Mouse (Mus musculus) E14TG2a.4 (cell line): ENCODE measurements around the gene Hesx1.

Source experiments
- H3K27me3 ChIP-seq: 2 replicates; pipeline ENCODE4 v1.6.1; 2014; ENCODE audit warnings: low read length, control low read depth; ENCODE audit not compliant: insufficient read depth
- H3K36me3 ChIP-seq: 2 replicates; pipeline ENCODE4 v1.6.1; 2014; ENCODE audit warnings: low read length, control low read depth; ENCODE audit not compliant: insufficient read depth
- H3K4me1 ChIP-seq: replicated peaks from 2 replicates; pipeline ENCODE4 v1.6.1; 2014; ENCODE audit warnings: low read depth, low read length, control low read depth
- H3K4me3 ChIP-seq: replicated peaks from 2 replicates; pipeline ENCODE4 v1.5.1; 2014; ENCODE audit warnings: mild to moderate bottlenecking, low read length
- H3K9me3 ChIP-seq: 2 replicates; pipeline ENCODE4 v1.6.1; 2014; ENCODE audit warnings: low read length, control low read depth
- CTCF ChIP-seq: conservative IDR thresholded peaks from 2 replicates; pipeline ENCODE4 v1.5.1; 2014; ENCODE audit warnings: low read length
- NANOG ChIP-seq: IDR thresholded peaks from 2 replicates; pipeline ENCODE4 v1.6.1; 2014; ENCODE audit warnings: borderline replicate concordance, low read length, mixed read lengths
- POU5F1 ChIP-seq: IDR thresholded peaks from 2 replicates; pipeline ENCODE4 v1.6.1; 2014; ENCODE audit warnings: low read length, borderline replicate concordance

The Hesx1 gene

GRCm38 (mm10) chr14:26976212-26976611 lies 18.0 kb upstream of the Hesx1 start:
- peaks cover 24% of the 10 kb centered on the region for H3K4me1 ChIP-seq
- no peak for TF ChIP-seq NANOG
- no peak for TF ChIP-seq CTCF
- no peak for TF ChIP-seq POU5F1
- H3K9me3 ChIP-seq, result peaks cover 7% of the 10 kb centered on the region
- no peaks in the 10 kb centered on the region for H3K36me3 ChIP-seq
- peaks cover 11% of the 10 kb centered on the region; the same call in 1 of the 2 replicates for H3K27me3 ChIP-seq
- no peak overlapping the region for H3K4me3 ChIP-seq

- H3K4me3 ChIP-seq, result peak overlapping the region; percentile 51; the same call in 1 of the 2 replicates
- H3K27me3 ChIP-seq, result peaks cover 6% of the 10 kb centered on the region; the same call in 1 of the 2 replicates
- peaks cover 31% of the 10 kb centered on the region for H3K4me1 ChIP-seq
- no peaks in the 10 kb centered on the region for H3K36me3 ChIP-seq
- peaks cover 7% of the 10 kb centered on the region for H3K9me3 ChIP-seq
- TF ChIP-seq CTCF (no peak), POU5F1 (no peak), NANOG (no peak)
Observed at GRCm38 (mm10) chr14:26977500-26977899, 16.7 kb upstream of the Hesx1 start.

GRCm38 (mm10) chr14:26979808-26980207 lies 14.4 kb upstream of the Hesx1 start:
- no peak overlapping the region for H3K4me3 ChIP-seq
- TF ChIP-seq CTCF (no peak), POU5F1 (no peak), NANOG (no peak)
- peaks cover 6% of the 10 kb centered on the region; the same call in 1 of the 2 replicates for H3K27me3 ChIP-seq
- H3K4me1 ChIP-seq, result peaks cover 31% of the 10 kb centered on the region
- H3K36me3 ChIP-seq, result no peaks in the 10 kb centered on the region
- peaks cover 7% of the 10 kb centered on the region for H3K9me3 ChIP-seq

- Histone ChIP-seq H3K27me3 (peaks cover 4% of the 10 kb centered on the region; the same call in 1 of the 2 replicates), H3K36me3 (no peaks in the 10 kb centered on the region), H3K4me3 (0 out of 2 replicates have a peak overlapping the region, but pooled peaks have one; percentile 37), H3K4me1 (peaks cover 31% of the 10 kb centered on the region), H3K9me3 (peaks cover 7% of the 10 kb centered on the region)
- no peak for TF ChIP-seq POU5F1
- no peak for TF ChIP-seq NANOG
- TF ChIP-seq CTCF, result no peak
Observed at GRCm38 (mm10) chr14:26981021-26981420, 13.2 kb upstream of the Hesx1 start.

- TF ChIP-seq NANOG, result no peak
- TF ChIP-seq CTCF, result no peak
- TF ChIP-seq POU5F1, result no peak
- H3K9me3 ChIP-seq, result peaks cover 7% of the 10 kb centered on the region
- 0 out of 2 replicates have a peak overlapping the region, but pooled peaks have one; percentile 37 for H3K4me3 ChIP-seq
- no peaks in the 10 kb centered on the region for H3K36me3 ChIP-seq
- peaks cover 31% of the 10 kb centered on the region for H3K4me1 ChIP-seq
- peaks cover 4% of the 10 kb centered on the region; the same call in 1 of the 2 replicates for H3K27me3 ChIP-seq
Observed at GRCm38 (mm10) chr14:26981494-26982149, 12.6 kb upstream of the Hesx1 start.

GRCm38 (mm10) chr14:26982150-26982530 lies 12.1 kb upstream of the Hesx1 start:
- H3K4me3 ChIP-seq, result no peak overlapping the region
- H3K27me3 ChIP-seq, result peaks cover 4% of the 10 kb centered on the region; the same call in 1 of the 2 replicates
- H3K36me3 ChIP-seq, result no peaks in the 10 kb centered on the region
- peaks cover 26% of the 10 kb centered on the region for H3K4me1 ChIP-seq
- TF ChIP-seq POU5F1, result no peak
- no peak for TF ChIP-seq NANOG
- no peak for TF ChIP-seq CTCF
- H3K9me3 ChIP-seq, result peaks cover 7% of the 10 kb centered on the region

- peak; percentile 54 for TF ChIP-seq CTCF
- TF ChIP-seq POU5F1, result no peak
- no peak overlapping the region for H3K4me3 ChIP-seq
- peaks cover 42% of the 10 kb centered on the region for H3K4me1 ChIP-seq
- H3K9me3 ChIP-seq, result no peaks in the 10 kb centered on the region
- H3K27me3 ChIP-seq, result no peaks in the 10 kb centered on the region; the same call in 1 of the 2 replicates
- no peaks in the 10 kb centered on the region for H3K36me3 ChIP-seq
Observed at GRCm38 (mm10) chr14:26988694-26989093, 5.5 kb upstream of the Hesx1 start.

GRCm38 (mm10) chr14:26991622-26992021 lies 2.6 kb upstream of the Hesx1 start:
- no peak for TF ChIP-seq NANOG
- TF ChIP-seq CTCF, result no peak
- Histone ChIP-seq H3K4me1 (peaks cover 48% of the 10 kb centered on the region), H3K27me3 (peaks cover 3% of the 10 kb centered on the region)

GRCm38 (mm10) chr14:26993427-26993826 lies 789 bp upstream of the Hesx1 start:
- Histone ChIP-seq H3K36me3 (no peaks in the 10 kb centered on the region), H3K9me3 (no peaks in the 10 kb centered on the region), H3K4me1 (peaks cover 40% of the 10 kb centered on the region), H3K4me3 (no peak overlapping the region), H3K27me3 (peaks cover 14% of the 10 kb centered on the region)
- TF ChIP-seq CTCF (no peak), POU5F1 (no peak), NANOG (no peak)

More at GRCm38 (mm10) chr14:26991622-26992021, 2.6 kb upstream of the Hesx1 start:
- Histone ChIP-seq H3K36me3 (no peaks in the 10 kb centered on the region), H3K9me3 (no peaks in the 10 kb centered on the region), H3K4me3 (no peak overlapping the region; the same call in 1 of the 2 replicates)
